Mouse (Mus musculus): ENCODE measurements around the gene Sh3gl3. TPM values are rescaled to one million over a fixed set of nuclear protein-coding genes. Genes with fewer than 3 reads are reported as not detected.

Sh3gl3 gene
- polyA plus RNA-seq, 1 experiment from 2014 or later: 2.5 TPM

DNA sequence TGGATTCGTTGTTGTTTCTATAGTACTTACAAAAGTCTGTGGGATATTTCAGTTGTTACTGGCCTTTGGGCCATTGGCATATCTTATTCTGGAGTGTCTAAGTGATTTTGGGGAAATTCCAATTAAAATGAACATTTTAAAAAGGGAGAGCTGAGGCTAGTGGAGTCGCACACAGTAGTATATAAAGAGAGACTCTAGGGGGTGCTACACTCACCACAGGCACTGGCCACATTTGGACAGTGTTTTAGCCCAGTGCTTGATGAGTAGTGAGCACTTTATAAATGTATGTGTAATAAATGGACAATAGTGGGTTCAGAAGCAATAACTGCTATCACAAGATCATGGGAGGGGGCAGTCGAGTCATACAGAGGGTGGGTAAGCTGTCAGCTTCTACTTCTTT, 2.6 kb downstream of the Sh3gl3 start:
- H3K27me3 ChIP-seq (replicated peaks; ENCODE audit: insufficient read depth, low read length): no peaks in the 10 kb centered on the region
- no peak overlapping the region for H3K9ac ChIP-seq (replicated peaks; ENCODE audit: low read depth)
- no peaks in the 10 kb centered on the region for H3K4me1 ChIP-seq (ENCODE audit: insufficient read depth, low read depth, low read length)
- H3K36me3 ChIP-seq (ENCODE audit: insufficient read depth, low read length): no peaks in the 10 kb centered on the region
- H3K4me3 ChIP-seq (ENCODE audit: low read depth, low read length): no peak overlapping the region
- no peak for ATAC-seq
- 59% methylated on average over 3 of the region's 3 CpGs for WGBS
- no peak overlapping the region for H3K4me2 ChIP-seq (replicated peaks; ENCODE audit: low read depth, low read length)
- DNase-seq (ENCODE audit: low spot score): no peak
- no peaks in the 10 kb centered on the region for H3K9me3 ChIP-seq (ENCODE audit: low read length)
- H3K27ac ChIP-seq (ENCODE audit: low read length): no peak overlapping the region
- TF ChIP-seq EP300 (IDR thresholded peaks at IDR 0.05): no peak
- peak; percentile 19; the same call in 1 of the 2 replicates for TF ChIP-seq CTCF (IDR thresholded peaks at IDR 0.05)

DNA sequence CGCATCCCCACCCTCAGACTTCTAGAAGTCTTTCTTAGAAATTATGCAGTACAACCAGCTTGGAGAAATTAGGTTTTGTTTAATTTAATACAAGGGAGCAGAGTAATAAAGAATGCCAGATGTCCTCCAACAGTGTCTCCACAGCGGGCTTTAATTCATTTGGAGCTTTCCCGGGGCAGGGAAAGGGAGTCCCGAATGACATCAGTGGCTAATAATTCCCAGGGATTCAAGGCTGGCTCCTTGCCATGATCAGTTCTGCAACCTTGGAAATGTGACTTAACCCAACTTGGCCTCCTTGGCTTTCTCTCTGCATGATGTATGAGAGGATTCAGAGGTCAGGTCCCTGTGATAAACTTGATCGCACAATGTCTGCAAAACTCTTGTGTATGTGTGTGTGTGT, 3.7 kb downstream of the Sh3gl3 start:
- ATAC-seq: no peak
- no peak overlapping the region for H3K4me2 ChIP-seq (replicated peaks; ENCODE audit: low read depth, low read length)
- H3K9ac ChIP-seq (replicated peaks; ENCODE audit: low read depth): no peak overlapping the region
- H3K4me1 ChIP-seq (ENCODE audit: insufficient read depth, low read depth, low read length): no peaks in the 10 kb centered on the region
- no peak for DNase-seq (ENCODE audit: low spot score)
- TF ChIP-seq EP300 (IDR thresholded peaks at IDR 0.05) (no peak), CTCF (IDR thresholded peaks at IDR 0.05) (no peak)
- no peaks in the 10 kb centered on the region for H3K9me3 ChIP-seq (ENCODE audit: low read length)
- H3K36me3 ChIP-seq (ENCODE audit: insufficient read depth, low read length): no peaks in the 10 kb centered on the region
- no peak overlapping the region for H3K27ac ChIP-seq (ENCODE audit: low read length)
- WGBS: 63% methylated on average over 5 of the region's 5 CpGs
- H3K4me3 ChIP-seq (ENCODE audit: low read depth, low read length): no peak overlapping the region
- no peaks in the 10 kb centered on the region for H3K27me3 ChIP-seq (replicated peaks; ENCODE audit: insufficient read depth, low read length)

DNA sequence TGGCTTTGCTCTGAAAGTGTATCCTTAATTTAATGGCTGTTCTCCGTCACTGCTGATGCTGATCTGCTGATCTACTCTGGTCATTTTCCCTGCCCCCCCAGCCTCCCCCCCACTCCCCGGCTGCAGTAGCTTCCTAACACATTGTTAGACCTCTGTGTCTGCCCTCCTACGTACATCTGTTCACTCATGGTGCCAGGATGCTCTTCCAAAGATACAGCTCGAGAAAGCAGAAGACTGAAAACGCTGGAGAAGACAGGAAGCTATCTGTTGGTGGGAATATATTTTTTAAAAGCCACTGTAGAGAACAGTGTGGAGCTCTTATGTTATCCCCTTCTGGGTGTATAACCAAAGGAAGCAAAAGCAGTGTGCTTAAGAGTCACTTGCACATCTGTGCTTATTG, 7.3 kb downstream of the Sh3gl3 start:
- Histone ChIP-seq H3K27ac (ENCODE audit: low read length) (no peak overlapping the region), H3K9ac (replicated peaks; ENCODE audit: low read depth) (no peak overlapping the region), H3K4me2 (replicated peaks; ENCODE audit: low read depth, low read length) (no peak overlapping the region), H3K36me3 (ENCODE audit: insufficient read depth, low read length) (no peaks in the 10 kb centered on the region), H3K4me3 (ENCODE audit: low read depth, low read length) (no peak overlapping the region), H3K9me3 (ENCODE audit: low read length) (no peaks in the 10 kb centered on the region), H3K4me1 (ENCODE audit: insufficient read depth, low read depth, low read length) (no peaks in the 10 kb centered on the region), H3K27me3 (replicated peaks; ENCODE audit: insufficient read depth, low read length) (no peaks in the 10 kb centered on the region)
- 79% methylated on average over 5 of the region's 5 CpGs for WGBS
- ATAC-seq: no peak
- no peak for DNase-seq (ENCODE audit: low spot score)
- no peak for TF ChIP-seq EP300 (IDR thresholded peaks at IDR 0.05)
- TF ChIP-seq CTCF (IDR thresholded peaks at IDR 0.05): no peak

DNA sequence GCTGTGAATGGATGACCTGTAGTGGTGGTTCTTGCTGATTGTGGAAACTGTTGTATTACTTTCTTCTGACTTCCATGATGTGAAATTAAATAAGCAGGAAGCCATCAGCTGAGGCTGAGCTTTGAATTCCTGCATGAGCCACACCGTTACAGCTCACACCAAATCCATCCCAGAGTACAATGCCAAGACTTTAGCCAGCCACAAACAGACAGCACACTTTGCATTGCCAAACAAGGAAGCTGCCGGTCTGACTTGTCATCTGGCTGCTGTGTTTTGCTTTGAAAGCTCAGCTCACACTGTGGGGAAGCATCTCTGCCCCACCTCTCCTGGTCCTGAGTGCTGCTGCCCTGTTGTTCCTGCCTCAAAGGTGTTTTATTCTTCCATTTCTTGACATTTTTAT, 9.1 kb downstream of the Sh3gl3 start:
- H3K36me3 ChIP-seq (ENCODE audit: insufficient read depth, low read length): no peaks in the 10 kb centered on the region
- H3K27me3 ChIP-seq (replicated peaks; ENCODE audit: insufficient read depth, low read length): no peaks in the 10 kb centered on the region
- no peak overlapping the region for H3K4me3 ChIP-seq (ENCODE audit: low read depth, low read length)
- no peak overlapping the region for H3K4me2 ChIP-seq (replicated peaks; ENCODE audit: low read depth, low read length)
- ATAC-seq: no peak
- no peak overlapping the region for H3K9ac ChIP-seq (replicated peaks; ENCODE audit: low read depth)
- TF ChIP-seq EP300 (IDR thresholded peaks at IDR 0.05) (no peak), CTCF (IDR thresholded peaks at IDR 0.05) (no peak)
- H3K4me1 ChIP-seq (ENCODE audit: insufficient read depth, low read depth, low read length): no peaks in the 10 kb centered on the region
- H3K27ac ChIP-seq (ENCODE audit: low read length): no peak overlapping the region
- 22% methylated on average over 2 of the region's 2 CpGs for WGBS
- DNase-seq (ENCODE audit: low spot score): no peak
- no peaks in the 10 kb centered on the region for H3K9me3 ChIP-seq (ENCODE audit: low read length)

DNA sequence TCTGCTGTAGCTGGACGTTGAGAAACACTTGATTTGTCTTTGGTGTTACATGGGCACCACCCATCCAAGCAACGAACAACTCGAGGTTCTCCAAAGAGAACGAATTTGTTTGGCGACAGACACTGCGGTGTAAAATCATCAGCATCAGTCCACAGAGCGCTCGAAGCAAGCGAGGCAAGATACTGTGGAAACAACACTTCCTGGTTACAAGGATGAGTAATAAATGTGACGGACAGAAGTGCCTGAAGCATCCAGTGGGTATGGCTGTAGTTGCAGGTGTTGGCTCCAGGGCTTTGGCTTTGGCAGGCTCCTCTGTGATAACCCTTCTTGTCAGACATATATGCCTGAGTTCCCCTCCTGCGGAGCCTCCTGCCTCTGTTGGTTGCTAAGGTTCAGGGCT, 18.0 kb downstream of the Sh3gl3 start:
- Histone ChIP-seq H3K9me3 (ENCODE audit: low read length) (no peaks in the 10 kb centered on the region), H3K9ac (replicated peaks; ENCODE audit: low read depth) (no peak overlapping the region), H3K4me1 (ENCODE audit: insufficient read depth, low read depth, low read length) (no peaks in the 10 kb centered on the region), H3K4me2 (replicated peaks; ENCODE audit: low read depth, low read length) (no peak overlapping the region), H3K27ac (ENCODE audit: low read length) (no peak overlapping the region), H3K4me3 (ENCODE audit: low read depth, low read length) (no peak overlapping the region), H3K36me3 (ENCODE audit: insufficient read depth, low read length) (no peaks in the 10 kb centered on the region), H3K27me3 (replicated peaks; ENCODE audit: insufficient read depth, low read length) (no peaks in the 10 kb centered on the region)
- WGBS: 79% methylated on average over 11 of the region's 11 CpGs
- no peak for ATAC-seq
- no peak for DNase-seq (ENCODE audit: low spot score)
- TF ChIP-seq CTCF (IDR thresholded peaks at IDR 0.05) (no peak), EP300 (IDR thresholded peaks at IDR 0.05) (no peak)

DNA sequence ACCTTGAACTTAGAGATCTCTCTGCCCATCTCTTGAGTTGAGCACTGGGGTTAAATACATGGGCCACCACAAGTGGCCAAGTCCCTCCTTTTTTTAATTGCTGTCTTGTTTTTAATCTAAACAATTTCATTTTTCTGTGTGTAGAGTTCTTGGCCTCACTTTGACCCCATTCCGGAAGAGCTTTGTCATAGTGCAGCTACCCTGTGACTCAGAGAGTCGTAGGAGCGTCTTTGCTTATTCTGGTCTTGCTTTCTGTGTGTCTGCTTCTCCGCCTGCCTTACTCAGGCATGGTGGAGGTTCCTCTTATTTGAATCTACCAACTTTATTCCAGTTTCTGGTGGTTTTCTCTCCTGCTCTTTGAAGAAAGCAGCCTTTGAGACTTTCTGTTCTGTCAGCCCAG, 18.9 kb downstream of the Sh3gl3 start:
- 51% methylated on average over 4 of the region's 4 CpGs for WGBS
- Histone ChIP-seq H3K9me3 (ENCODE audit: low read length) (no peaks in the 10 kb centered on the region), H3K4me1 (ENCODE audit: insufficient read depth, low read depth, low read length) (no peaks in the 10 kb centered on the region), H3K4me3 (ENCODE audit: low read depth, low read length) (no peak overlapping the region), H3K27ac (ENCODE audit: low read length) (no peak overlapping the region), H3K9ac (replicated peaks; ENCODE audit: low read depth) (no peak overlapping the region), H3K36me3 (ENCODE audit: insufficient read depth, low read length) (no peaks in the 10 kb centered on the region), H3K4me2 (replicated peaks; ENCODE audit: low read depth, low read length) (no peak overlapping the region), H3K27me3 (replicated peaks; ENCODE audit: insufficient read depth, low read length) (no peaks in the 10 kb centered on the region)
- TF ChIP-seq CTCF (IDR thresholded peaks at IDR 0.05) (no peak), EP300 (IDR thresholded peaks at IDR 0.05) (no peak)
- DNase-seq (ENCODE audit: low spot score) (no peak), ATAC-seq (no peak)

DNA sequence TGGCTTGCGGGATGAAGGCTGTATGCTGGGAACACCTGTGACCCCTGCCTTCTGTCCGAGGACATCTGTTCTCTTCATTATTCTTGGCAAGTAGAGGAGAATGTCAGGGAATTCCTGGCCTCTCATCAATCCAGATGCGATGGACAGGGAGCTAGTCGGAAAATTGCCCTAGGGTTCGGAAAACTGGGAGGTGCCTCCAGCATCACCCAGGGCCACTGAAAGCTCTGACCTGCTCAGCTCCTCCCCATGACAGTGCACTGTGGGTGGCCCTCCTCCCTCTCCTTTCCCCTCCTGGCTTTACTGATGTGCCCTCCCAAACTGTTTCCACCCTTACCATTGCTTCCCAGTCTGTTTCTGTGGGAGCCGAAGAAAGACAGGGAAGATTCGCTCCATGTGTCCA, 29.5 kb downstream of the Sh3gl3 start:
- TF ChIP-seq CTCF (IDR thresholded peaks at IDR 0.05): no peak
- TF ChIP-seq EP300 (IDR thresholded peaks at IDR 0.05): no peak
- Histone ChIP-seq H3K4me2 (replicated peaks; ENCODE audit: low read depth, low read length) (no peak overlapping the region), H3K36me3 (ENCODE audit: insufficient read depth, low read length) (no peaks in the 10 kb centered on the region), H3K27ac (ENCODE audit: low read length) (no peak overlapping the region), H3K4me1 (ENCODE audit: insufficient read depth, low read depth, low read length) (no peaks in the 10 kb centered on the region), H3K27me3 (replicated peaks; ENCODE audit: insufficient read depth, low read length) (no peaks in the 10 kb centered on the region), H3K4me3 (ENCODE audit: low read depth, low read length) (no peak overlapping the region), H3K9me3 (ENCODE audit: low read length) (no peaks in the 10 kb centered on the region), H3K9ac (replicated peaks; ENCODE audit: low read depth) (no peak overlapping the region)
- DNase-seq (ENCODE audit: low spot score) (no peak), ATAC-seq (no peak)
- 54% methylated on average over 7 of the region's 7 CpGs for WGBS

Data from lung, postnatal 0 days (tissue).